Mouse (Mus musculus): Measurements from ENCODE around the gene Mlh1.

GRCm38 (mm10) chr9:111313793-111314192, 42.2 kb upstream of the Mlh1 start:
- TF ChIP-seq CTCF (IDR thresholded peaks at IDR 0.05; ENCODE audit: low read depth, low read length) (no peak), POLR2A (IDR thresholded peaks at IDR 0.05; ENCODE audit: borderline replicate concordance, low read depth, low read length) (no peak)
